ENCODE assay signal across 21 mouse cellular contexts in the genomic region with DNA sequence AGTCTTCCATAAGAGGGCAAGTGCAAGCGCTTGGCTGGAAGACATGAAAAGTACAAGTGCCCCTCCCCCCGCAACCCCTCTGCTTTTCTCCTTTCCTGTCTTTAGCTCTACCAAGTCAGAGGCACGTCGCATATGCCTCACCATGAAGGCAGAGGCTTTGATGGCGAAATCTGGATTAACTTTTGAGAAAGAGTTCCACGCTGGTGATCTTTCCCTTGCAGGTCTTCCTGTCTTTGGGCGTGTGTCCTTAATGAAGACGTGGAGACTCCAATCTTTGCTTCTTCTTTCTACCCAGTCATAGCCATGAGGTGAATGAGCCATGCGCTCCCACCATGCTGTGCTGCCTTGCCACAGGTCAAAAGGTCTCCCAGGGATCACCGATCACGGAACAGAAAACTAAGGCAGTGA. TPM values are rescaled to one million over a fixed set of nuclear protein-coding genes. Genes with fewer than 3 reads are reported as not detected.
DNase-seq lines count a peak whose midpoint lies in the region; ATAC-seq and TF ChIP-seq lines count a peak whose summit lies in the region.
"Had no signal": no experiment of that assay in that cellular context is flagged by ENCODE, and none has a peak within 500 bp of the region (broad histone marks: within the 10 kb centered on the region; RNA-seq: fewer than 3 reads in every experiment).

No protein-coding gene starts in this region.

- H3K27ac ChIP-seq in hindbrain, embryonic 13.5 days: 0 out of 2 replicates have a peak overlapping the region, but pooled peaks have one; percentile 18
- no peak overlapping the region for H3K27ac ChIP-seq in hindbrain, embryonic 11.5 days (ENCODE audit: low read depth, low read length)
- no peak overlapping the region for H3K27ac ChIP-seq in midbrain, embryonic 11.5 days (ENCODE audit: low read depth, low read length)
- H3K27ac ChIP-seq in midbrain, postnatal 0 days (ENCODE audit: low read depth, low read length): no peak overlapping the region
- H3K27ac ChIP-seq: forebrain, embryonic 15.5 days; hindbrain, embryonic 12.5 days; liver, embryonic 15.5 days; macrophage; stomach, embryonic 15.5 days had no signal

- 64% methylated on average over 11 of the region's 11 CpGs for WGBS in hindbrain, embryonic 13.5 days
- 46% methylated on average over 11 of the region's 11 CpGs for WGBS in hindbrain, embryonic 11.5 days
- 22% methylated on average over 11 of the region's 11 CpGs for WGBS in midbrain, embryonic 11.5 days
- WGBS in midbrain, postnatal 0 days: 31% methylated on average over 11 of the region's 11 CpGs

- no peak overlapping the region for H3K4me3 ChIP-seq in hindbrain, embryonic 13.5 days
- H3K4me3 ChIP-seq in hindbrain, embryonic 11.5 days (ENCODE audit: low read depth, low read length): no peak overlapping the region
- H3K4me3 ChIP-seq in midbrain, embryonic 11.5 days (ENCODE audit: low read depth, low read length): no peak overlapping the region
- H3K4me3 ChIP-seq in midbrain, postnatal 0 days (ENCODE audit: low read depth, low read length): no peak overlapping the region
- H3K4me3 ChIP-seq: forebrain, embryonic 15.5 days; hindbrain, embryonic 12.5 days; liver, embryonic 15.5 days; myocyte; stomach, embryonic 15.5 days had no signal

- no peaks in the 10 kb centered on the region for H3K27me3 ChIP-seq in hindbrain, embryonic 13.5 days
- H3K27me3 ChIP-seq in hindbrain, embryonic 11.5 days (ENCODE audit: control insufficient read depth, insufficient read depth, low read length): no peaks in the 10 kb centered on the region
- no peaks in the 10 kb centered on the region for H3K27me3 ChIP-seq in midbrain, embryonic 11.5 days (ENCODE audit: control insufficient read depth, insufficient read depth, low read length)
- H3K27me3 ChIP-seq in midbrain, postnatal 0 days (ENCODE audit: insufficient read depth, low read length): no peaks in the 10 kb centered on the region
- H3K27me3 ChIP-seq: forebrain, embryonic 15.5 days; hindbrain, embryonic 12.5 days; liver, embryonic 15.5 days; stomach, embryonic 15.5 days had no signal

- DNase-seq in hindbrain, embryonic 11.5 days (ENCODE audit: low spot score): no peak
- peak; percentile 90 for DNase-seq in midbrain, embryonic 11.5 days (ENCODE audit: low spot score, missing footprints)
- no peak for DNase-seq in midbrain, postnatal 0 days (ENCODE audit: low spot score)
- DNase-seq in retina, postnatal 1 day: peak; percentile 25
- DNase-seq in adrenal gland, adult 8-10 months: no peak
- DNase-seq in thymus, postnatal 36 days: no peak
- DNase-seq: cerebellum, adult 9-10 months; gastrocnemius, postnatal 36 days; heart, postnatal 10 days; kidney, postnatal 10 days; right cerebral cortex, postnatal 25 days; thymus, adult 2 months had no signal

- ATAC-seq in hindbrain, embryonic 13.5 days (ENCODE audit: low FRiP score): no peak
- no peak for ATAC-seq in hindbrain, embryonic 11.5 days (ENCODE audit: low FRiP score)
- peak; percentile 76 for ATAC-seq in midbrain, embryonic 11.5 days (ENCODE audit: low FRiP score)
- ATAC-seq in midbrain, postnatal 0 days (ENCODE audit: low FRiP score): no peak
- peak; percentile 72 for ATAC-seq in megakaryocyte progenitor cell, adult 5-6 weeks (replicated peaks; ENCODE audit: poor library complexity)
- ATAC-seq: forebrain, embryonic 15.5 days had no signal

- no peak overlapping the region for H3K9ac ChIP-seq in hindbrain, embryonic 13.5 days
- H3K9ac ChIP-seq in hindbrain, embryonic 11.5 days (ENCODE audit: low read depth, low read length): no peak overlapping the region
- no peak overlapping the region for H3K9ac ChIP-seq in midbrain, embryonic 11.5 days (ENCODE audit: low read length)
- H3K9ac ChIP-seq in midbrain, postnatal 0 days (replicated peaks; ENCODE audit: low read length, poor library complexity, severe bottlenecking): no peak overlapping the region
- H3K9ac ChIP-seq: forebrain, embryonic 15.5 days; hindbrain, embryonic 12.5 days; liver, embryonic 15.5 days; stomach, embryonic 15.5 days had no signal

- peaks cover 5% of the 10 kb centered on the region for H3K36me3 ChIP-seq in hindbrain, embryonic 13.5 days
- no peaks in the 10 kb centered on the region for H3K36me3 ChIP-seq in hindbrain, embryonic 11.5 days (ENCODE audit: control insufficient read depth, insufficient read depth, low read length)
- no peaks in the 10 kb centered on the region for H3K36me3 ChIP-seq in midbrain, embryonic 11.5 days (ENCODE audit: control insufficient read depth, insufficient read depth, low read length)
- peaks cover 6% of the 10 kb centered on the region for H3K36me3 ChIP-seq in midbrain, postnatal 0 days (ENCODE audit: insufficient read depth, low read length)
- H3K36me3 ChIP-seq: forebrain, embryonic 15.5 days; hindbrain, embryonic 12.5 days; liver, embryonic 15.5 days; stomach, embryonic 15.5 days had no signal

- peaks cover 27% of the 10 kb centered on the region for H3K4me1 ChIP-seq in hindbrain, embryonic 13.5 days (replicated peaks)
- no peaks in the 10 kb centered on the region for H3K4me1 ChIP-seq in hindbrain, embryonic 11.5 days (replicated peaks; ENCODE audit: control insufficient read depth, insufficient read depth, low read length)
- peaks cover 13% of the 10 kb centered on the region for H3K4me1 ChIP-seq in midbrain, embryonic 11.5 days (ENCODE audit: control insufficient read depth, insufficient read depth, low read length)
- H3K4me1 ChIP-seq in midbrain, postnatal 0 days (ENCODE audit: insufficient read depth, low read length): no peaks in the 10 kb centered on the region

- H3K9me3 ChIP-seq in hindbrain, embryonic 13.5 days: no peaks in the 10 kb centered on the region
- no peaks in the 10 kb centered on the region for H3K9me3 ChIP-seq in hindbrain, embryonic 11.5 days (ENCODE audit: control insufficient read depth, low read length)
- no peaks in the 10 kb centered on the region for H3K9me3 ChIP-seq in midbrain, embryonic 11.5 days (ENCODE audit: control insufficient read depth, low read length)
- no peaks in the 10 kb centered on the region for H3K9me3 ChIP-seq in midbrain, postnatal 0 days (ENCODE audit: low read length)
- H3K9me3 ChIP-seq: forebrain, embryonic 15.5 days; hindbrain, embryonic 12.5 days; liver, embryonic 15.5 days; stomach, embryonic 15.5 days had no signal

- no peak overlapping the region for H3K4me2 ChIP-seq in hindbrain, embryonic 13.5 days
- H3K4me2 ChIP-seq in hindbrain, embryonic 11.5 days (replicated peaks; ENCODE audit: low read depth, low read length): no peak overlapping the region
- H3K4me2 ChIP-seq in midbrain, embryonic 11.5 days: peak overlapping the region; percentile 16; the same call in 1 of the 2 replicates
- H3K4me2 ChIP-seq in midbrain, postnatal 0 days (ENCODE audit: low read depth, low read length, poor library complexity, severe bottlenecking): no peak overlapping the region
- H3K4me2 ChIP-seq: forebrain, embryonic 15.5 days; heart, embryonic 11.5 days; hindbrain, embryonic 12.5 days; liver, embryonic 15.5 days; stomach, embryonic 15.5 days had no signal

- no peak for TF ChIP-seq CTCF in midbrain, postnatal 0 days (IDR thresholded peaks at IDR 0.05)

RNA-seq across cellular contexts. Expression of a gene that starts 27.8 kb away (rescaled TPM):
- polyA plus RNA-seq in hindbrain, embryonic 13.5 days (2015; fragmentation: Nextera tagmentation; extraction: Ambion mirVana): 338 and 343 TPM in 2 replicates
- polyA plus RNA-seq in hindbrain, embryonic 11.5 days (2014; fragmentation: Nextera tagmentation; extraction: Ambion mirVana): 184 and 203 TPM in 2 replicates
- polyA plus RNA-seq in midbrain, embryonic 11.5 days (2014; fragmentation: Nextera tagmentation; extraction: Ambion mirVana): 157 and 166 TPM in 2 replicates
- 597 and 628 TPM in 2 replicates for total RNA-seq in midbrain, postnatal 0 days (2014; rRNA removed)
- polyA plus RNA-seq in midbrain, postnatal 0 days (2015; fragmentation: Nextera tagmentation; extraction: Ambion mirVana): 511 and 515 TPM in 2 replicates
- 109 and 111 TPM in 2 replicates for total RNA-seq in megakaryocyte progenitor cell, adult 5-6 weeks (2015)
- 114 and 137 TPM in 2 replicates for total RNA-seq in megakaryocyte progenitor cell, adult 5-6 weeks (2017)
- 100 to 1,000 TPM; 320 to 378 (median 351) TPM for total RNA-seq in adrenal gland, adult 8-10 months (2022)

Comparison
In these comparisons a context has a peak if more than half of its experiments do, and no peak if none do; other contexts are left out.
1. ATAC-seq: peak in midbrain, embryonic 11.5 days (single experiment) and megakaryocyte progenitor cell, adult 5-6 weeks (single experiment); none in hindbrain, embryonic 13.5 days (single experiment), hindbrain, embryonic 11.5 days (single experiment) and midbrain, postnatal 0 days (single experiment).
2. DNase-seq: peak in midbrain, embryonic 11.5 days (single experiment) and retina, postnatal 1 day (single experiment); none in hindbrain, embryonic 11.5 days (single experiment), midbrain, postnatal 0 days (single experiment), adrenal gland, adult 8-10 months (single experiment) and thymus, postnatal 36 days (0 of 2).